Mouse (Mus musculus) adrenal gland, adult (tissue): ENCODE measurements around the gene Zfp148.
"Not testable (repeated sequence)": the region's sequence is repeated elsewhere in the genome, so short reads cannot be mapped to it uniquely, and the experiment has no call there.

Source experiments
- DNase-seq, 2 experiments: peaks; one replicate each; pipeline ENCODE4 v3.0.0; 2022 to 2023; ENCODE audit warnings: low spot score in 1 of 2; ENCODE audit not compliant: inconsistent age in 2 of 2

Gene Zfp148

GRCm38 (mm10) chr16:33459101-33459500 lies 78.5 kb downstream of the Zfp148 start:
- no peak for DNase-seq

GRCm38 (mm10) chr16:33461416-33461815 lies 80.8 kb downstream of the Zfp148 start:
- DNase-seq: peak; percentile 27 to 69

DNA sequence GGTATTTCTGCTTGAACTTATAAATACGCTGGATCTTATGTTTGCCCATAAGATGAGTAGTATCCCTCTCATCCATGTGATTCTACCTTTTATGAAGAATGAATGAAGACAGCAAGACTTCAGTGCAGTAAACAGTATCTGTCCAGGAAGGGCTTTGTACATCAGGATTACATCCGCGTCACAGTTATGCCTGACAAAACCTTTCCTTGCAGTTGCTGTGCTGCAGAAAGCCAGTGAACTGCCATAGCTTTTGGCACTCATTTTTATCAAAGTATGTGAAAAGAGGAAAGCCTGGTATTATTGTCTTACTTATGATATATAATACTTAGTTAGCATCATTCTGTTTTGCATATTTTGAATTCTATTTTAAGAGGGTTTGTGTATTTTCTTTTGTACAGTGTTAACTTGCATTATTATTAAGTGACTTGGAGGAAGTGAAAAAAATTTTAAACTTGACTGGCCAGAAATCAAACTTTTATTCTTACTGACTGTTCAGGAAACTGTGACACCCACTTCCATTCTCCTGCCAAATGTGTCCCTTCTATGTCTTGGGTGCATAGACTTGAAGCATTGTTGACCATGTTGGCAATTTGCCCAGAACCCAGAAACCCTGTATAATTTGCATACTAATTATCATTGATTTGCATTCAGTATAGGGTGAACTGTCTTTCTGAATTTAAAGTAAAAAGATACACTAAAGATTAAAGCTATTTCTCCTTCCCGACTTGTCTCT lies 84.0 kb downstream of the Zfp148 start:
- DNase-seq: no peak

DNA sequence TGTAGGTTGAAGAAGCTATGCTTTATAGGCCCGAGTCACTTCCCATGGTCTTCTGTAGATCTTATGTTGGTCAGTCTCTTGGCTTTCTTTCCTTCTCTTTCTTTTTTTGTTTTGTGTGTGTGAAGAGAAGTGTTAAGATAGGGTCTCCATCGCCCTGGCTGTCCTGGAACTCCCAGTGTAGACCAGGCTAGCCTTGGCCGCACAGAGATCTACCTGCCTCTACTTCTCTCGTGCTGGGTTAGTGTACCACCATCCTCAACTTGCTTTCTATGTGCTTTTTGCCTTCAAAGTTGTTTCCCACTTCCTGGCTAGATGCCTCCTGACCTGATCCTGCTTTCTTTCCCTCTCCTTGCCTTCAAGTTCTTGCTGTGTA lies 84.6 kb downstream of the Zfp148 start:
- DNase-seq: no peak

DNA sequence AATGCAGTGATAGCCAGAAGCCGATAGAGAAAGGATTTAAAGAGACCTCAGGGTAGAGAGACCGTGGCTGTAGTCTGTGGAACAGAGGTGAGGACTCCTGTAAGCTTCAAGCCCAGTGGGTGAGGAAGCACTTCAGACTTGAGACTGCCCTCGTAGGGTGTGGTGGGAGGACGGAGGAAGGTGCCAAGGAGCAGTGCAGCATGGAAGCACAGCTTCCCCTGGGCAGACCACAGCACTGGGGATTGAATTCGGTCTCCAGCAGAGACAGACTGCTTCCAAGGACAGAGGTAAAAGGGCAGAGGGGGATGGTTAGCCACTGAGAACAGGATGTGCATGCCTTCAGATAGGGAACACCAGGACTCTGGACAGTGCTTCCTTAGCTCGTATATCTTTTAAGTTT lies 86.8 kb downstream of the Zfp148 start:
- peak; percentile 34 to 46 for DNase-seq

GRCm38 (mm10) chr16:33469973-33470372 lies 89.3 kb downstream of the Zfp148 start:
- DNase-seq: no peak

- no peak for DNase-seq
Measured at GRCm38 (mm10) chr16:33474381-33474780, 93.7 kb downstream of the Zfp148 start.

GRCm38 (mm10) chr16:33479926-33480325 lies 99.3 kb downstream of the Zfp148 start:
- no peak for DNase-seq

GRCm38 (mm10) chr16:33481148-33481547 lies 100.5 kb downstream of the Zfp148 start:
- DNase-seq: peak; percentile 21 to 66

DNA sequence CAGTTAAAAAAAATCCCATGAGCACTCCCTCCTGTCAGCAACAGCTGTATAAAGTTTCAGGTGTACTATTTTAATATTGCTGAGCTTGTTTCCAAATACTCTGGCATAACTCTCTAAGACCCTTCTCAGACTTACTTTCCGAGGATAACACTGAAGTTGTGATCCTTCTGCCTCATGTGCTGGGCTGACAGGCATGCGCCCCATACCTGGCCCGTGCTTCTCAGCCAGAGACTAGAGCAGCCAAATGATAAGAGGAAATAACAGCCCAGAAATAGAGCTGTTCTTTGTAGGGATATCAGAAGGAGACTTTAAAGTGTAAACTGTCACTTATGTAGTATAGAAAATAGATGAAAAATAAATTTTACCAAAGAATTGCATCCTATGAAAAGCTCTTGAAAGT lies 101.7 kb downstream of the Zfp148 start:
- no peak for DNase-seq

GRCm38 (mm10) chr16:33487709-33488108 lies 107.1 kb downstream of the Zfp148 start:
- no peak for DNase-seq

DNA sequence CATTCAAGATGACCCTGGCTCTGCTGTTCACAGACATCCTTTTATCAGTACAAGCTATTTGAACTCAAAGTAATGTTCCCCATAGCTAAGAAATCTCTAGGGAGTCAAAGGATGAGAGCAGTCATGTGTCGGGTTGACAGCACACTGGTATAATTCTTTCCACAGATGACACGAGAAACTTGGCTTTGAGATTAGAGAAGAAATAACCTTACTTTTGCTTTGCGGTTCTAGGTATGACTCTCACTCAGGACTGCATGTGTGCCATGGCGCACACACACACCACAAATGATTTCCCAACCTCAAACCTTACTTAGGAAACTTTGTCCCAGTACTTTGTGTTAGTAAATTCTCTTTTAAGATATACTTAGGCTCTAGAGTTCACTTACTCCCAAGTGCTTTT lies 113.7 kb downstream of the Zfp148 start:
- DNase-seq: no peak

GRCm38 (mm10) chr16:33508082-33508481 lies 127.4 kb downstream of the Zfp148 start:
- DNase-seq: no peak

GRCm38 (mm10) chr16:33509231-33509630 lies 128.6 kb downstream of the Zfp148 start:
- DNase-seq: not testable (repeated sequence)

- not testable (repeated sequence) for DNase-seq
Measured at GRCm38 (mm10) chr16:33510856-33511255, 130.2 kb downstream of the Zfp148 start.

- no peak for DNase-seq
Measured at GRCm38 (mm10) chr16:33512555-33512954, 131.9 kb downstream of the Zfp148 start.

DNA sequence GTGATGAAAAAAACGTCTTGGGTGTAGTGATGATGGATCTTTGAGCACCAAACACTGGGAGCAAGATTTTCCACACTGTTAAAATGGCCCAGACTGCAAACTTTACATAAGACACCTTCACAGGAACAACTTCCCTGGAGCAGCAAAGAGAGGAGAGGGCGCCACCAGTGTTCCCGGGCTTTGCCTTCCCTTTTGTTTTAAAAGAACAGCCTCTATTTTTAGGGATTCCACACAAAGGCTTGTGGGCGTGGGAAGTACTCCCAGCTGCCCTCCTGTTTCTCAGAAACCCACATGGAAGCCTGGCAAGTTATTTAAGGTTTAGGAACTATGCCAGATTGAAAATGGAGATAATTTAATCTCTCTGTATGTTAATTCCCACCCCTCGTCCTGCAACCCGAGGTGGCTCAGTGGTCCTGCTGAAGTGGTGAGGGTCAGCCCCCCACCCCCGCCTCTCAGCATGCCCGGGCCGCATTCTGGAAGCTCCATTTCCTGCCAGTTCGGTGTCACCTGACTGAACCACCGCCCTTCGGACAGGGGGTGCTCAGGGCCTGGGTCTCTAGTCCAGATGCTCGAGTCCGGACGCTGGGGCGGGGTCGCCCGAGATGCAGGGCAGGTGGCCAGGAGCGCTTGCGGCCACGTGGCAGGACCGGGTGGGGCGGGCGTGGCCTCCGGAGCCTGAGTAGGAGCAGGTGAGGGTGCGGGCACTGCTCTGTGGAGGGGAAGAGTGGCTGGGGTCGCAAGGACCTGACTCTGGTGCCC lies 136.3 kb downstream of the Zfp148 start, which contains the start of gene Slc12a8:
Slc12a8 (plus strand) TSS at position 522 of the 759 bp plus-strand sequence.
- DNase-seq: no peak

DNA sequence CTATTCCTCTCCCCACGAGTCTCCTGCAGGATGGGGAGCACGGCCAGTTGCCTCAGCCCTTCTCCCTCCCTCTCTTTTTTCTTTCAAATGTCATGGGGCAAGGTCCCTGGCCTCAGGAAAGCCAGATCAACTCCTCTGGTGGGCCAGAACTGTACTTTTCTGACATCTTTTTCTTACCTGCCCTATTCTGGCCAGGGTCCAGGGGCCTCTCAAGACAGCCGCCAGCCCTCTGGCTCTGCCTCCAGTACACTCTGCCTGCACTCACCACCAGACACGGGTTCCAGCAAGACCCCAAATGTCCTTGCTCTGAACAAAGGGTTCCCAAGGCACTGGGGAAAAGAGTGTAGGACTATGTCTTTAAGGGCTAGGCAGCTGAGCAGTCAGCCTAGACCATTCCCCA lies 137.0 kb downstream of the Zfp148 start:
- DNase-seq: no peak

- no peak for DNase-seq
Measured at GRCm38 (mm10) chr16:33518236-33518635, 137.6 kb downstream of the Zfp148 start.

DNA sequence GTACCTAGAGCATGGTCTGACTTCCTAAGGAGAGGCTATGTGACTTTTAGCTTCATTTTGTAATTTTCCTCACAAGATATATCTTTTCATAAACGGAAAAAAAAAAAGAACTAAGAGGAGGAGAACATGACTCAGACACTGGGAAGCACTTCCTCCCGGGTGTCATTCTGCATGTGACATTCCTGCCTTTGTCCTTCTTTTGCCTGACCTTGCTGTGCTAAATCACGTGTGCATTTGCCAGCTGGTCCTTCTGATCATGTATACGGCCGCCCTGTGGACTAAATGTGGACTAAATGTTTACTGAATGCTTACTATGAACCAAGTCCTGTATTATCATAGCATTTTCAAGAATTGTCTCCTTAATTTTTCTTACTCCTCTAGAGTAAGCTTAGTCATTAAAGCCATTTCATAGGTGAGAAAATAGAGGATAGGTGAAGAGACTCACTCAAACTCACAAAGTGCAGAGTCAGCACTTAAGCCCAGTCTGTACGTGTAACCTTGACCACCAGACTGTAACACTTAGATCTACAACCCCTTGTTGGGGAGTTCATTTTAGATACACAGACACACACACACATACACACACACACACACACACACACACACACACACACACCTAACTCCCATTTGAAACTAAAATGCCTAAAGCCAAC lies 139.4 kb downstream of the Zfp148 start:
- peak; percentile 39 to 71 for DNase-seq

- no peak for DNase-seq
Measured at GRCm38 (mm10) chr16:33522516-33522915, 141.9 kb downstream of the Zfp148 start.

DNA sequence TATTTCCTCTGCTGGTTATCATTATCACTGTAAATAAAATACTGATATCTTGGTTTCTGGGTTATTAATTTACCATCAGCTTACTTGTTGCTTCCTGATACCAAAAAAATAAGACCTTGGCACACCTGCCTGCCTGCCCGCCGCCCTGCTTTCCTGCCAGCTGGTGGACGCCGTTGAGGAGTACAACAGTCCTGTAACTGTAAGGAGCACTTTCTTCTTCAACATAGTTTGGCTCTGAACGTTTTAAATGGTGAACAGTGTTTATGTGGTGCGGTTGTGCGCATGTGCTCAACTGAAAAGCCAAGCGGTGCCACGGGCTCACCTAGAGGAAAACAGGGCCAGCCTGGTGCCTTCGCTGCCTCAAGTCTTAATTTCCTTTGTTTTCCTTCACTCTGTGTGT lies 142.9 kb downstream of the Zfp148 start:
- no peak for DNase-seq
